Mouse (Mus musculus) embryo, embryonic 10.5 days (tissue): Measurements from ENCODE around the gene Gle1.

Experiments used
- DNase-seq: peaks from one replicate; pipeline ENCODE4 v3.0.0-alpha.2; 2015; ENCODE audit warnings: low spot score

Gene Gle1

DNA sequence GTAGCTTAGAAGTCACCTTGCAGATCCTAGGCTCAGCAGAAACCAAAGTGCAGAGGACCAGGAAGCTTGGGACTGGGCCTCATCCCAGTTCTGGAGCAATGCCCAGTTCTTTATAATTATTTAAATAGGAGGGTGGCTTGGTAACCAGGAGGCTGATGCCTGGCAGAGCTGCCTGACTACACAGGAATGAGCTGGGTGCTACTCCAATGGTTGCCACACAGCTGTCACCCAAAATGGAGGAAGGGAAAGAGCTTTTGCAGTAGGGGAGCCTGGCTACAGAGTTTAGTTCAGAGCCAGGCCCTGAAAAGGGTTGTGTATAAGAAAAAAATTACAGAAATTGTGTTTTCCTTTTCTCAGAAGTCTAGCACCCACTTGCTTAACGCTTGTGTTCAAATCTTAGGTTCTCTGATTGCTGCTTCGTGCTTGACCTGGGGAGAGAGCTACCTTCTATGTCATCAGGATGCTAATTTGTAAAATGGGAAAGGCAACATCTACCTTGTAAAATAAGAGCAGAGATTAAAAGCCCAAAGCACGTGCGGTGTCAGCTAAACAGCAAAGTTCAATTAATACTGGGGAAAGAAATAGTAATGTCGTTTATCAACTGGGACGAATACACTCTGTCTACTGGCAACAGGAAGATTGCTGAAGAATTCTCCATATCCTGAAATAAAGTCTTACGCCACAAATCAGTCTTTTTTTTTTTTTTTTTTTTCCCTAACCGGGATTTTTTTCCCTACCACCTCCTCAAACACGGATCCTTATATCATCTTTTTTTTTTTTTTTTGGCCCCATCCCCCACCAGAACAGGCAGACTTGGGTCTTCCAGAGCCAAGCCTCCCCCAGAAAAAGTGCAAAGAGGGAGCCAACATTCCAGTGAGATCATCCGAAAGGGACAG is 29.4 kb downstream of the Gle1 start:
- peak; percentile 15 for DNase-seq

DNA sequence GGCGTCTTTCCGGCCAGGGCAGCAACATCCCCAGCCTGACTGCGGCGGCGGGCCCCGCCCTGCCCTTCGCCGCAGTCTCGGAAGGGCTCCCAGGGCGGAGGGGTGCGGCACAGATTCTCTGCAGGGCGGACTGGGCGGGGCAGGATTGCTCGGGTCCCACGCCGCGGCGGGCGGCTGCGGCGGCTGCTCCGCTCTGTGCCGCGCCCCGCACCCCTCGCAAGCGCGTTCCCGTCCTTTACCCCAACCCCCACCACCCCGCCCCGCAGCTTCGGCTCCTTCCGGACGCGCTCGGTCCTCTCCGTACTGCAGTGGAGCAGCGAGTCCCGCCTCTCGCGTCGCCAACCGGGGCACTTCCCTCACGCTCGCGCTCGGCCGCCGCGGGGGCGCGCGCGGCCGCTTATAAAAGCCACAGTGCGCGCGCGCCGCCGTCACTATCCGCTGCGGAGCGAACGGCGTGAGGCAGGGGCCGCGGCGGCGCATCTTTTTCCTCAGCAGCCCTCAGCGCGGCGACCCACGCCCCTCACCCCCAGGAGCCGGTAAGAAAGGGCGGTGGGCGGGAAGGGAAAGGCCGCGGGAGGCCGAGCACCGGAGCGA is 30.1 kb downstream of the Gle1 start, which contains the start of gene Sptan1:
Gene Sptan1 (plus strand): TSS at position 311 of the 594 bp plus-strand sequence.
- peak; percentile 97 for DNase-seq

DNA sequence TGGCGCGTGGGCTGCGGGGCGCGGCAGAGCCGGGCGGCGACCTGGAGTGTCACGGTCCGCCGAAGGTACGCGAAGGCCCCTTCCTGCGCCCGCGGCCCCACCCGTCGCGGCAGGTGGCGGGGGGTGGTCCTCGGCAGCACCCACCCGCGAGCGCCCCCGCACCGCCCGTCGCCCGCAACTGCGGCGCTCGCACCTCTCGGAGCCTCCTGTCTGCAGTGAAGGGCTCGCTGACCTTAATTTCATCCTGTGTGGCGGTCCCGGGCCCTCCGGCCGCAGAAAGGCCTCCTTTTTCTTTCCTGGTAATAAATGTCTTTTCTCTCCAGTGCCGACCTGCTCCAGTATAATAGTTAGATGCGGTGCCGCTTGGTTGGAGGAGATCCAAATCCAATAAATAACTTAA is 30.7 kb downstream of the Gle1 start:
- peak; percentile 46 for DNase-seq

DNA sequence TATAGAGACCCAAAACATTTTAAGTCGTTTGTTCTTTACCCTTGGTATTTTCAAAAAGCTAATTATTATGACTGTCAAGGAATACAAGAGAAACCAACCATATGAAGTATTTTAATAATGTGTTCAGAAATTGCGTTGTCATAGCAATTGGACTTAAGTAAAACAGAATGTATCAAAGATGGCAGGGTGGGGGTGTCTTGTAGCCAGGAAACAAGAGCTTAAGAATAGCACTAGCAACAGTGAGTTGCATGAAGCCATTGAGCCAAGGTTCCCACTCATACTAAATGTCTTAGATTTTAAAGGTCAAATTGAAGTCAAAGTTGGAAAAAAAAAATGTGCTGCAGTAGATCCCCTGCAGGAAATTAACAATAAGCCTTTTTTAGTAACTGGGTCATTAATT is 31.6 kb downstream of the Gle1 start:
- peak; percentile 28 for DNase-seq

DNA sequence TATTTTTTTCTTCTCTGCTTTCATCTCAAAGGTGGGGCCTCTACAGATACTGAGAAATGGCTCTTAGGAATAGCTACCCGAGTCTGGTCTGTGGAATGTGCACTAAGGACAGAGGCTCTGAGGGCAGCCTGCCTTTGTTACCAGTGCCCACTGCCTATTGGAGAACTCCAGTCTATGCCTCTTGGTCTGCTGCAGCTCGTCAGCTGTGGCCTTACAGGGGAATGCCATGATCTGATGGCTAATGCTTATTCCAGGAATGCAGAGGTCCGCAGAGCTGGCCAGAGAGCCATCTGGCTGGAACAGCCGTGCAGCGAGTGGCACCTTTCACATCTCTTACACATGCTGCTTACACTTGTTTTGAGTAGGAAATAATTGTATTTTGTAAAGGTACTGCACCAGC is 32.5 kb downstream of the Gle1 start:
- peak; percentile 18 for DNase-seq

DNA sequence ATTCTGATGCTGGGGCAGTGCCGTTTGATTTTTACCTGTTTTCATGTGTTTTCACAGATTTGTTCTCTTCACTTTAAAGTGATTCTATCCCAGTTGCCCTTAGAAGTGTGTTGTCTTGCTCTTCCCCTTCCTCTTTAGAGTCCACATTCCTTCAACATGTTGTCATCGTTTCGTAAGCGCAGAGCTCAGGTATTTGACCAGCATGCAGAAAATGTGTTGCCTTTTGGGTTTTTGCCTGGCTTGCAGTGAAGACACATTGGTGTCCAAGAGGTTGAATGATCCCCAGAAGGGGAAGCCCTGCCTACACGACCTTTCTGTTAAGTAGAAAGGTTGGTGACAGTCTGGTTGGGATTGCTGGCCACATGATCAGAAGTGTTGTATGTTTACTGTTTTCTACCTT is 33.4 kb downstream of the Gle1 start:
- DNase-seq, result no peak

DNA sequence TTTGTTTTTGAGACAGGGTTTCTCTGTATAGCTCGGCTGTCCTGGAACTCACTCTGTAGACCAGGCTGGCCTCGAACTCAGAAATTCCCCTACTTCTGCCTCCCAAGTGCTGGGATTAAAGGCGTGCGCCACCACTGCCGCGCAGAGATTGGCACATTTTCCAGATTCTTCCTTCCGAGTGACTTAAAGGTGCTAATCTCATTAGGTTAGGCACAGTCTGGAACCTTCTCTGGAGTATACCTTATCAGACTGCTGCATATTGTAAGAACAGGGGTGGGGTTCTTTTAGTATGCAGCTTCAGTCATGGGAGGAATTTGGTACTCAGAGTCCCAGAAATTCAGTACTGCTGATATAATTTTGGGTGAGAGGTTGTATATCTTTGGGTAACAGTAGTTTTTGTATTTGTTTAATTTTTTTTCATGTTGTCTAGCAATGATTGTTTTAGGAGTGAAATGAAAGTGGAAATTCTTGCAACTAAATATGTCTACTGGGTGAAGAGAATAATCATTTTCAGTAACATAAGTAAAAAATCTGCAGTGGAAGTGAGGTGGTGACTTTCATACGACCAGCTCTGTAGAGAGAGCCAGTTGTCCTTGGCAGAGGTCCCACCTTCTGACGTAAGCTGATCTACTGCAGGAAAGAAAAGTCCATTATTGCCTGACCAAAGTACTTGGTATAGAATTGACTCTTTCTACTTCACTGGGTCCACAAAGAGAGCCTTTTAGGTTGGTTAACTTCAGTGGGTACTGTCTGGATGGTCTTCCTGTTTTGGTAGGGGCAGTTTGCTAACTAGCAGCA is 36.8 kb downstream of the Gle1 start:
- no peak for DNase-seq

- no peak for DNase-seq
These were observed 38.3 kb downstream of the Gle1 start for GRCm38 (mm10) chr2:29973525-29973924.

DNA sequence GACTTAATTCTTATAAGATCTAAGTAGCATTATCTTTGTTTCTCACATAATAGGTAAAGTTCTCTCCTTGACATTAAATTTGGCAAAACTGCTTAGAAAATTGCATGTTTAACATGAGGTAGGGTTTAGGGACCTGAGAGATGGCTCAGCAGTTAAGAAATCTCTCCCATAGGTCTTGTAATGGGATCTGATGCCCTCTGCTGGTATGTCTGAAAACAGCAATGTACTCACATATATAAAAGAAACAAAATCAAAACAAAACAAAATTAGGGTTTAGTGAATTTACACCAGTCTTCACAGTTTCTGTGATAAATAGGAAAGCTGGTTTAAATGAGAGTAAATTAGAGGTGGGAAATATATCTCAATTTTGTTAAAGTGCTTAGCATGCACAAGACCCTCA is 42.1 kb downstream of the Gle1 start:
- DNase-seq, result peak; percentile 73

- DNase-seq, result no peak
These were observed 45.4 kb downstream of the Gle1 start for GRCm38 (mm10) chr2:29980661-29981060.

DNA sequence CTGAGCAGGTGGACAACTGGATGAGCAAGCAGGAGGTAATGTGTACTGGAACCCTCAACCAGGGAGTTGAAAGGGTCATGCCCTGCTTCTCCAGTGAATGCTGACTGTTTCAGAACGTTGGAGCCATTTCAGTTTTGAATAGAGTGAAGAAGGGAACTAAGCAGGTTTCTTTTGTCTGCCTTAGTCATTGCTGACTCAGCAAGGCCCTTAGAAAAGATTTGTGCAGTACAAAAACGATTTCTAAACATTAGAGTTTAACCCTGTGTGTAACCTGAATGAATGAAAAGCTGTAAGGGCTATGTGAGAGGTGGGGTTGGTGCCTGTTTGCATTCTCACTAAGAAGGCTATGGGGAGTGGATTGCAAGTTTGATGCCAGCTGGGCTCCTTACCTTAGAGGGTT is 56.7 kb downstream of the Gle1 start:
- no peak for DNase-seq

DNA sequence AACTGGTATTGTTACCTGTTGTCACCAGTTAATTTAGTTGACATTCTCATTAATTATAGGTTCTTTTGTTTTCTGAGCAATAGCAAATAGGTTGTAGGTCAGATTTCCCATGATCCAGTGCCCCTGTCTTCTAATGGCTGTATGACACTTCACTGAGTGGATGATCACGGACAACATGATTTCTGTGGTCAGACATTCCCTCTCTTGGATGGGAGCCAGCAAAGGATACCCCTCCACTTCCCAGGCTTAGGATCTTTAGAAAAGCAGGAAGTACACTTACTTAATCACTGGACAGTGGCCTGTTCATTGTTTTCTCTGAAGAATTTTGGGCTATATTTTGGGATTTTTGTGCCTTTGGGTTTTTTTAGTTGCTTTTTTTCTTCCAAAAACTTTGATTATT is 73.9 kb downstream of the Gle1 start:
- no peak for DNase-seq
